Mouse (Mus musculus) fibroblast of lung, adult 2 months (primary cell): ENCODE measurements around the gene Myb.
"Not testable (repeated sequence)": the region's sequence is repeated elsewhere in the genome, so short reads cannot be mapped to it uniquely, and the experiment has no call there.

Source experiments
- DNase-seq: peaks from one replicate; pipeline ENCODE4 v3.0.0-alpha.2; 2011; ENCODE audit warnings: low read depth

Gene Myb

DNA sequence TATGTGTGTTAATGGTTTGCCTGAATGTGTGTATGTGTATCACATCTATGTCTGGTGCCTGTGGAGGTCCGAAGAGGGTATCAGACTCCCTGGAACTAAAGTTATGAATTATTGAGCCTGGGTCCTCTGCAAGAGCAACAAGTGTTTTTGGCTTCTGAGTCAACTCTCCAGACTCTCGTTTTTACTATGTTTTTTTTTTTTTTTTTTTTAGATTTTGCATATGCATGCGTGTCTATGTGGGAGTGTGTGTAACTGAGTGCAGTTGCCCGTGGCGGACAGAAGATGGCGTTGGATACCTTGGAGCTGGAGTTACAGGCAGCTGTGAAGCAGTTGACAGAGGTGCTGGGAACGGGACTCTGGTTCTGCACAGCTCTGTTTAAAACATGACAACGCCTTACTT, 7.7 kb upstream of the Myb start:
- DNase-seq, result no peak

DNA sequence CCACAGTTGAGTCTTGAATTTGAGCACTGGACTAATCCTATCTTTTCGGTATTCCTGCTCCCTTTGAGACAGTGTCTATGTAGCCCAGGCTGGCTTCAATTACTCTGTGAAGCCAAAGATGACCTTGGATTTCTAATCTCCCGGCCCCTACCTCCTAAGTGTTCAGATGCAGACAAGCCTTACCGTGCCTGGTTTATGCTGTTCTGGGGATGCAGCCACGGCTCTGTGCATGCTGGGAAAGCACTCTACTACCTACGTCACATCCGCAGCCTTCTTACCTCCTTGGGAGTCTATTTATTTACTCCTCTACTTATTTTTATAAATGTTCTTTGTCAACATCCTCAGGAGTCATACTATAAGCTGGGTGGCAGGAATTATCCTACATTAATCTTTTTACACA, 7.1 kb upstream of the Myb start:
- DNase-seq, result no peak

DNA sequence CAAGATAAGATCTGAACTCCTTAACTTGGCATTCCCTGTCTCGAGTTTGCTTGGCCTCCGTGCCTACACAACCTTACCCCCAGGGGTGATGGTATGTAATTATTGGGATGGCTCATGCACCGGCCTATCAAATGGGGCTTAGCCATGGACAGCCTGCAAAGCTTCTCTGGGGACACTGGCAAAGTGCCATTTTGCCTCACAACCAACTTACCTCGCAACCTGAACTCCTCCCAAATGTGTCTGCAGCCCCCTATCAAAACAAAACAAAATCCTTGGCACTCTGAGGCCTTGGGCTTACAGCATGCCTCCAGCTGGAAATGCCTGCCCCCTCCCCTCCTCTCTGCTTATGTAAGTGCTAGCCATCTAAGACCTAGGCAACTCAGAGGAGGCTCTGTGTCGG, 6.4 kb upstream of the Myb start:
- no peak for DNase-seq

DNA sequence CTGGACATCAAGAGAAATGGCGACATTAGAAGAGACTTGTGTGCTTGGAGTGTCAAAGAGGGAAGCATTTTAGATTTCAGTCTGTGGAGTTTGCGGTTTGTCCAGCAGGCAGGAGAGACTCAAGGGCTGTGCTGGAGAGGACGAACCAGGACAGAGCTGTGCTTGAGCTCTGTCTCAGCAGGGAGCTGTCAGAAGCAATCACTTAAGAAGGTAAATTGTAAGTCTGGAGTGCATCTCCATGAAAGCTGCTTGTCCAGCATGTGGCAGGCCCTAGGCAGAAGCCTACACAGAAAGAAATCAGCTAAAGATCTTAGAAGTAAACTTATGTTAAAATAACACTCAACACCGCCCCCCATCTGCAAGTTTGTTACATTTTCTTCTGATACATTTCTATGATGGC, 4.6 kb upstream of the Myb start:
- DNase-seq, result no peak

DNA sequence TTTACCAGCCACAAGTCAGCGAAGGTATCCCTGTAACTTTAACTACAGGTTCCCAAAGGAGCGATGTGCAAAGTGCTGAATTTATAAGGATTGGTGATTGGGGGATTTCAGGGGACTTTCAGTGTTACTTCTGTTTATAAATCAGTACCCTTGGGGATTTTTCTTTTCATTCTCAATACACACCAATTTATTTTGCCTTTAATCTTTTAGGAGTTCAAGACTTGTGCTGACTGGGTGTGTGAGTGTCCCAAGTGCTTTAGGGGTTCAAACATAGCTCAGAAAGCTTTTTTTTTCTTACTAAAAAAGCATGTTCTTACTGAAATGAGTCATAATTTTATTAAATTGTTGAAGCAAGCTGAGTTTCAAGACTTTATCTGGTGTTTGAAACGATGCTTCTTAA, 1.3 kb upstream of the Myb start:
- no peak for DNase-seq

DNA sequence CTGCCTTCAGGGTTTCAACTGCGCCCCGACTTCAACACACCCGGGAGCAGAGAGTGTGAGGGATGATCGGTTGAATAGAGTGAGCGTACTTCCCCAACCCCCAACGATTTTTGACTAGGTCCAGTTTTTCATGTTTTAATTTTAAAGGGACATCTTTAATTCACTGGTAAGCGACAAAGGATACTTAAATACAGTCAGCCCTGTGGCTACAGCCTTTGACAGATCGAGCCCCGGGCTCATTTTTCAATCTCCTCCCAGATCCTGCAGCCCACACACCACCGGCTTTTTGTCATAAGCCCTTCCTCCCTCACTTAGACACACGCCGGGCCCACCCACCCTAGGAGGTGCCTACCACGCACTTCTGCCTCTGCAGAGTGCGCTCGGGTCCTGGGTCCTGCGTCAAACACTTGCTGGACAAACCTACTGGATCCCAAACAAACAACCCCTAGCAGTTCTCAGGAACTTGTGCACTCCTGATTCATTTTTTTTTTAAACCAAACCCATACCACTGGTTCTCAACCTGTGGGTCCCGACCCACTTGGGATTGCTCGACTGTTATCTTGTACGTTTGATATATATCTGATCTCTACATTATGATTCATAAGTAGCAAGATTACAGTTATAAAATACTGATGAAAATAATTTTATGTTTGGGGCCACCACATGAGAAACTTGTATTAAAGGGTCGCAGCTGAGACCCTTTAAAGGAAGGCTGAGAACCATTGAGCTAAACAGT, 743 bp upstream of the Myb start:
- no peak for DNase-seq

DNA sequence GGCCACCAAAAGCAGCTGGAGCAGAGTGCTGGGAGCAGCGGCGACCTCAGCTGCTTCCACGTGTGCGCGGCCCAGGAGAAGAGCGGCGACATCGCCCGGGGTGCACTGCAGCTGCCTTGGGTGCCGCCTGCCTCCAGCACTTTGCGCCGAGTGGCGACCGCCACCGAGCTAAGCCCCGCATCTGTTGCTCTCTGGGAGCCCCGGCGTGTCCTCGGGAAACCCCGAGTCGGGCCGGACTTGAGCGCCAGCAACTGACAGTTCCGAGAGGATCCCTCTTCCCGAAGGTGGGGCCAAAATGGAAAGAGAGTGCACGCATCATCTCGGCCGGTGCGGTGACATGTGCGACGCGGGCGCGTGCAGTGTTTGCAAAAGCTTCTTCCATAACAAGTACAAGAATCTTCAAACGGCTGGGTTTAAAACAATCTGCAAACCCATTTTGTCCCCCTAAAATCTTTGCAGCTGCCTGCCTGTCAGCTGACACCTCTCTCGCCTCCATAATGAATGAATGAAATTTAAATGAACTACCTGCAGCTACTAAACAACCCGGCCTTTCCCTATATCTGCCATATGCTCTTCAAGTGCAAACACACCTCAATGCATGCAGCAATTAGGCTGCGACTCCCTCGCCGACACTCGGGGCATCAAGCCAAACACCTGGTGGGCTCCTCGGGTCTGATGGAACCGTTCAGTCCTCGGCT, 938 bp downstream of the Myb start:
- no peak for DNase-seq

DNA sequence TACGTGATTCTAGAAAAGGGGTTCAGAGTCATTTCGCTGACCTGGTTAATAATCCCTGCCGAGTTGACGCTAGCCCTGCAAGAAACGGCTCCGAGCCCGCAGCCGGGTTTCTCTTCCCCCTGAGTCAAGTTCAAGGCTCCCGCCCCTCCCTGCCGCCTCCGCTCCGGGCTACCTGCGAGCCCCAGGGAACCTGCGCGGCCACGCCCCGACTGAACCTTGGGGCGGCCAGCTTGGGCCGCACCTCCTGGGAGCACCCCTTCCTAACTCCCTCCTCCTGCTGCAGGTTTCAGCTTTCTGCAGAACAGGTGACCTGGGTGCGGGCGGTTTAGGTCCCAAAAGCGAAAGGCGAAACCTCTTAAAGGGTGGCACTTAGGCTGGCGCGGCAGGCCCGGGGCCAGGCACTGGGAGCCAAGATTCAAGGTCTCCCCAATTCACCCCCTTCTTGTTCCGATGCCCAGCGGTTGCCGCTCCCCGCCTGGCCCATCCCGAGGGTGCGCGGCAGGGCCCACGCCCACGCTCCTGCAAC, 1.8 kb downstream of the Myb start:
- no peak for DNase-seq

DNA sequence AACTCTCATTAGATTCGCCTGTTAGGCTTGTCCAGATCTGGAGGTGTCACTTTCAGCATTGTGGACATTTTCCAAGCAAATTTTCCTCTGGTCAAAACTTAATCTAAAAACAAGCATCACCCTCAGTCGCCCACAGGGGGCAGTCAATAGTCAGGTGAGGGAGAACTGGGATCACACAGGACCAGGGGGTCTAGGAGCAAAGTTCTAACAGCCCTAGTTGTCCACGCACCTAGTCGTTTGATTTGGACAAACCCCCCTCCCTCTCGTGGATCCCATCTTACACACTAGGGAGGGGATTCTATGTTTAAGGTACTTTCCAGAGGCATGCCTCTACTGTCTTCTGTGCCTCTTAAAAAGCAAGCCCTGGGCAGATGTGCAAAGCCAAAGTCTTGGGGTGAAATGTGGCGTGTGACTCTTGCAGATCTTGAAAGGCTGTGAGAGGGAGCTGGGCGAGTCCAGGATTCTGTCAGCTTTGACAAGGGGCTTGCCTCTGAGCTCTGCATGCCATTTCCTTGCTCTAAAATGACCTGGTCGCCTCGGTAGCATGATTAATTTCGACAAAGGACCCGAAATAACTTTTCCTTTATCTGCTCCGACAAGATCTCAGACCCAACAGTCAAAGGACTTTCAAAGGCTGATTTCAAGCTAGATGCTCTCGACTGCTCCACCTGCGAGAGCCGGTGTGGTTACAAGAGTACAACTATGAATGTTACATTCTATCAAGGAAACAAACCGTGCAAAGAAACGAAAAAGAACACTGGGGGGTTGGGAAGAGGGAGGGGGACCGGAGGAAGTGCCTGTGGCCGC, 2.5 kb downstream of the Myb start:
- no peak for DNase-seq

DNA sequence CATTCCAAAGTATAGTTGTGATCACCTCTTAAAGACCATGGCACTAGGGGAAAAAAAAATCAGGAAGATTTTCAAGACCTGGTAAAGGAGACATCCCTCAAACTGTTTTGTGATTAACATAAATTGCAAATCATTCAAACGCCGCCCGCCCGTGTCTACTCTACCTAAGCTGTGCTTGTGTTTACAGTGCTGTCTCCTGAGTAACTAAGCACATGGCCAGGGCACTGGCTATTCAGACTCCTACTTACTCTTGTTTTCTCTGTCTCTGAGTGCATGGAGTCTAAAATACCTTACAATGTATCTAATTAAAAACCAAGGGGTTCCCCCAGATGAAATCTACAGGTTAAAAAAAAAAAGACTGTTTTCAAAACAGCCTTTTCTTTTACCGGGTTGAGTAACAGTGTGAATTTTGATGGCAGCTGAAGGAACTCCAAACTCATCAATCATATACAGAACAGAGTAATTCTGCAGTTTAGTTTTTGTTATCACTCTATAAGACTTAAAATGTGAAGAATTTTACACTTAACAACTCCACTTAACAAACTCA, 3.8 kb downstream of the Myb start:
- no peak for DNase-seq

DNA sequence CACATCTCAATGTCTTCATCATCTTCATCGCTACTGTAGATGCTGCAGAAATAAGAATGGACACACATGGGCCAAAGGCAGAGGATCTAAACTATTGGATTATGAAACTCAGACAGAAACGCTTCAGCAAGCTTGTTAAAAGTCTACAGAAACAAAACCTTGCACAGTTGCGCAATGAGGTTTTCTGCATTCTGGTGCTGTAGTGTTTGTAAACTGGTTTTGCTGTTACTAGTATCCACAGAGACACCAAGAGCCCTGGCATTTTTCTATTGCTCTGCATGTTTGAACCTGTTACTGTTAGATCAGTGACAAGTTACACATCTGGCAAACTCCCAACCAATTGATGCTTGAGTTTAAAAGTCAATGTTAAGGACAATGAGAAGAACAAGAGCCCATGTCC, 4.4 kb downstream of the Myb start:
- DNase-seq, result no peak

DNA sequence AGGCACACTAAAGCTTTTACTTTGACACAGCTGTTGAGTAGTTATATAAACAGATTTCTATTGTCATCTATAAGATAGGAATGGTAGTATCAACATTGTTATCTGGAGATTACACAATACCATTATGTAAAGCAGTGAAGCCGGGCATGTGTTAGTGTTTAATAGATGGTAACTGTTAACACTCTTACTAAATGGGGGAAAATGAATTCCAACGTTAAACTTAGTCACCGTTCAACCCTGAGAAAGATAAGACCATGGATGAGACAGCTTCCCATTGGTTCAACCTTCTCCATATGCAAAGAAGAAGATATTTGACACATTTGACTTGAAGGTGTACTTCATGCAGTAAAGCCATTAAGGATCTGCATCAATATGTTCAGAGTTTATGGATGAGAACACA, 5.9 kb downstream of the Myb start:
- DNase-seq, result no peak

DNA sequence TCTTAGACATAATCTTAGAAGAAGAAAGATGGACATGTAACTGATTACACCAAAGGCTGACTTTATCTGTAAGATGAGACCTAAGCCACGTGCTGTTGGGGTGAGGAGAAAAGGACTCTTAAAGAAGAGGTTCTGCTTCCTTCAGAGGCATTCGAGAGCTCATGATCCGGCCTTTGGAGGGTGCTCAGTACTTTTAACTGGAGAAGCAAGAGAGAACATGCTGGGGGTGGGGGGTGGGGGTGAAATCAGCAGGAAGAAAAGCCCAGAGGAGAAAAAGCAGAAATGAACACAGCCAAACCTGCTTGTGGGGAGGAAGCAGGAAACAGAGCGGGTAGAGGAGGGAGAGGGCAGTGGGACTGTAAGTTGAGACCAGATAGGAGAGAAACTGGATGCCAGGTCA, 7.4 kb downstream of the Myb start:
- no peak for DNase-seq

DNA sequence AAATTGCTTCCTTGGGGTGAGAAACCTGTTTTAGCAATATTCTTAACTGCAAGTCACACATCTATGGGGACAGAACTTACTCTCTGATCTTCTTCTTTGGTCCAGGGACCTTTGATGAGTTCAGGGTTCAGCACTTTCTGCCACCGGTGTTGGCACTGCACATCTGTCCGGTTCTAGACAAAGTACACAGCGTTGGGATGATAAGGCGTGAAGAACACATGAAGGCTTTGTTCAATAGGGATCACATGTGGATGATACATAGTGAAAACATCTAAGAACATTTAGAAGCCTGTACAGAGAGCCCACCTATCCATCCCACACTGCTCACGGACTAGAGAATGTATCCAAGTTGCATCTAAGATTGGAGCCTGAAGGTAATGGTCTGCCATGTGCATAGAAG, 8.0 kb downstream of the Myb start:
- DNase-seq, result no peak

DNA sequence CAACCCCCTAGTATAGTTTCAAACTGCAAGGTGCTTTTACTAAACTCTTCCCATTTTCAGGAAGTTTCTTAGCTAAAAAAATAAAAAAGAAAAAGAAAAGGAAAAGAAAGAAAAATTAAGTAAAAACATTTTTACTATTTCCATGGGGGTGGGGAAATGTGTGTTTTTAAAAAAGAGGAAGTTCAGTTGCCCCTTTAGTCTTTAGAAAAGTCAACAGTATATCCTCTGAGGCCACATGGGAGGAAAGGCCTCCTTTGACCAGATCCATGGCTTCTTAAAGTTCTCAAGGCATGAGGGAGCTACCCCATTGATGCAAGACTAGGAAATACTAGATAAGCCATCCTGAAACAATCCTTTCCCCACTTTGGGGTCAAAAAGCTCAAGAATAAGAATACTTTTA, 9.5 kb downstream of the Myb start:
- no peak for DNase-seq

DNA sequence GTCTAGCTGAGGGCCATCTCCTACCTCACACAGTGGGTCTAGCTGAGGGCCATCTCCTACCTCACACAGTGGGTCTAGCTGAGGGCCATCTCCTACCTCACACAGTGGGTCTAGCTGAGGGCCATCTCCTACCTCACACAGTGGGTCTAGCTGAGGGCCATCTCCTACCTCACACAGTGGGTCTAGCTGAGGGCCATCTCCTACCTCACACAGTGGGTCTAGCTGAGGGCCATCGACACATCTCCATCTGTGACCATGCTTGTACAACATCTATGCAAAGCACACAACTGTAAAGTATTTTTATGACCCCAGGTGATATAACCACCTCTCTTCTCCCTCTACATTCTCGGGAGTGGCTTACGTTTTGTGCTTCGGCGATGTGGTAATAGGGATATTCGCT, 10.8 kb downstream of the Myb start:
- DNase-seq, result not testable (repeated sequence)

DNA sequence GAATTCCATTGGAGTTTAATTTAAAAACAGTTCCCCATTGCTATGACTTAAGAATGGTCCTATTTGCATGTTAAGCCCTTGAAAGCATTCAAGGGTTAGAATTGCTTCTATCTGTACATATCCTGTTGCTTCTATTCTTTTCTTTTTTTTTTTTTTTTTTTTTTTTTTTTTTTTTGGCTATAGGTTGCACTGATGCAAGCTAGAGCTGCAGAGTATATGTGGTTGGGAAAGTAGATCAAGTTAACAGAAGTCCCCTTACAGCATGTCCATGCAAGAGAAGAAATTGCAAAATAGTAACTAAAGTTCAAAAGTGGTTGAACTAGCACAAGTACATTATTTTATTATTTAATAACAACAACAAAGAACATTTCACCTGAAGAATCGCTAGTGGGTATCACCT, 14.1 kb downstream of the Myb start:
- no peak for DNase-seq

DNA sequence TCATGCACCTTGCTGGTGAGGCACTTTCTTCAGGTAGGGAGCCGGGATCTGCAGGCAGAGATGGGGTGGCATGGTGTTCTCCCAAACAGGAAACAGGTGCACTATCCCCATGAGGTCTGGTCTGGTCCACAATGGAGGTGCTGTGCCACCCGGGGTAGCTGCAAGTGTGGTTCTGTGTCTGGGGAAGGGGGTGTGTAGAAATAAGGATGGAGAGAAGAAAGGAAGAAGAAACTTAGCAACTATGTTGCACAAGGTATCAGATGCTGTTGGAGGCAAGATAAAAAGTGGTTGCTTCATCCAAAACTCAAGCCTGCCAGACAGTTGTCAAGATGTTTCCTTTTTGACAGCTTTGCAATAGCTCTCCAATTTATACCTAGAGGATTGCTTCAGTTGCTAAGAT, 14.5 kb downstream of the Myb start:
- DNase-seq, result no peak

DNA sequence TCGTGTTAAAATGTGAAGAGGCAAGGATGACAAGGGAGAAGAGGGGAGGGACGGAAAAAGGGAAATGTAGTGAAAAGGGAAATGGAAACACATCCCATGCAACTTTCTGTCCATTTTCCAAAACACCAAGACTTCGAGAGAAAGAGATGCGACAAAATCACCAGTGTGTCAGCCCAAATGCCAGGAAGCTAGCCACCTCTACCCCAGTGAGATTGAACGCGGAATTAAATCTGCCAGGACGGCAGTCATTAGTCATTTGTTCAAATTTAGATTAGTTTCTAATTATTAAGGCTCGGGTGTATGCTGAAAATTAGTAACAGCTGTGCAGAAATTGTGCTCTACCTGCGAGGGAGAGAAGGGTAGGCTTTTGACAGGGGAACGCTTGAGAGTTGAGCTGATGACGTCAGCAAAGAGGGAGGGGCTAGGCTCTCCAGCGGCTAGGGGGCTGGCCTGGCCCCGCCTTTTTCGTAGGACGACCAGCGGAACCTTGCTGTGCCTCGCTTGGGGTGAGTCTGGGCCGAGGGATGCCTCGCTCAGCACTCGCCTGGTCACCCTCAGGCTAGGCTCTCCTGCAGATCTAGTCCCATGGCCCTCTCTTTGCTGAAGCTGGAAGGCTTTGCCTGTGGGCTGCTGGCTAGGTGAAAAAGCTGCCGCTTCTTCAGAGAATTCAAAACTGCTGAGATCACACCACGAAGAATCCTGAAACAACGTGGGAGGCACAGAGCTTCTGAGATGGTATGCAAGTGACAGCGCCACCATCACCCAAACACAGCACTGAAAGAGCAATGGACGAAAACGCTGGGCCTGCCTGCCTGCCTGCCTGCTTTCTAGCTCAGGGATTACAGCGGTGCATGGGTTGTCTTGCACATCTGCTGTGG, 15.9 kb downstream of the Myb start:
- DNase-seq, result no peak

DNA sequence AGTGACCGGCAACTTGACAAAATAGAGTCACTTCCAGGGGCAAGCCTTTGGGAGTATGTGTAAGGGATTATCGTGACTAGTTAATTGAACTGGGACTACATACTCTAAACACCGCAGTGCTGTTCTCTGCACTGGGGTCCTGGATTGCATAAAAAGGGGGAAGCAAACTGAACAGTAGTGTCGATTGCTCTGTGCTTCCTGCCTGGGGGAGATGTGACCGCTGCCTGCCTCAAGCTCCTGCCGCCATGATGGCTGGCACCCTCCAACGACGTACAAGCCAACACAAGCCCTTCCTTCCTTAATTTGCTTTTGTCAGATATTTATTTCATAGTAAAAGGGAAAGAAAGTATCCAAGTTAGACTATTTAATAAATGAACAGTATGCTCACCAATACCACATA, 25.5 kb downstream of the Myb start:
- DNase-seq, result no peak

DNA sequence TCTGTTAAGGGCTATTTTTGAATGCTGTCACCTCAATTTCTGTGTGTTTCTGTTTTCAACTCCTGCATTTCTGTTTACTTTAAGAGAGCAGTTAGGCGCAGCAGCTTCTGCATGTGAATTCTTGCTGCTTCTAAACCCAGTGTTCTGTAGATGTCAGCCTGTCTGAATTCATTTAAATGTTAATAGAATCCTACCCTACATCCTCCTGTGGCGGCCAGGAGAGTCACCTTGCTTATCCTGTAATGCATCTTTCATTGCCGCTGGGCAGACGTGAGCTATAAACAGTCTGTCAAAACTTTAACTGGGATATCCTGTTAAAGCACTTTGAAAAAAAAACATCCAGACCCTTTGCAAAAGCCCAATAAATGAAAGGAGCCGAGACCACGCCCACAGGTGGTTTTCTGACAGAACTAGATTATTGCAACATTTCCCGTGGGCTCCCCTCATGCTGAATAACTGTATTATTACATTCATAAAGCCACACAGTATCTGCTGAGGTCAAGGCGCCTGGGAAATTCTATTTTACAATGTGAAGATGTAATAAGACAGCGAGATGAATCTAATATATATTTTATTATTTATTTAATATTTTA, 29.8 kb downstream of the Myb start:
- no peak for DNase-seq
